Mouse (Mus musculus) limb, embryonic 15.5 days (tissue): ENCODE measurements around the gene Cuedc2. TPM values are rescaled to one million over a fixed set of nuclear protein-coding genes. Genes with fewer than 3 reads are reported as not detected.

ENCODE experiments used
- ATAC-seq: fragments of 200-750 bp; cut with Nextera tagmentation; 2 replicates; pipeline ENCODE4 v1.8.0; 2017; ENCODE audit warnings: low read depth, moderate TSS enrichment; ENCODE audit not compliant: insufficient number of reproducible peaks, low FRiP score, low TSS enrichment
- H3K27ac ChIP-seq: fragments of 300-500 bp; sonication (generic); 2 replicates; pipeline ENCODE4 v1.5.1; 2015; ENCODE audit warnings: moderate library complexity, mild to moderate bottlenecking, inconsistent platforms
- H3K27me3 ChIP-seq: fragments of 300-500 bp; sonication (generic); 2 replicates; pipeline ENCODE4 v1.6.1; 2015; ENCODE audit warnings: inconsistent platforms
- H3K36me3 ChIP-seq: fragments of 300-500 bp; sonication (generic); 2 replicates; pipeline ENCODE4 v1.6.1; 2015; ENCODE audit warnings: inconsistent platforms
- H3K4me1 ChIP-seq: fragments of 300-500 bp; sonication (generic); 2 replicates; pipeline ENCODE4 v1.6.1; 2015; ENCODE audit warnings: inconsistent platforms
- H3K4me2 ChIP-seq: fragments of 300-500 bp; sonication (generic); 2 replicates; pipeline ENCODE4 v1.6.1; 2015; ENCODE audit warnings: mild to moderate bottlenecking, inconsistent platforms
- H3K4me3 ChIP-seq: fragments of 300-500 bp; sonication (generic); 2 replicates; pipeline ENCODE4 v1.5.1; 2015; ENCODE audit warnings: mild to moderate bottlenecking, inconsistent platforms
- H3K9ac ChIP-seq: fragments of 300-500 bp; sonication (generic); 2 replicates; pipeline ENCODE4 v1.6.1; 2015; ENCODE audit warnings: inconsistent platforms
- H3K9me3 ChIP-seq: fragments of 300-500 bp; sonication (generic); 2 replicates; pipeline ENCODE4 v1.6.1; 2016; ENCODE audit warnings: inconsistent platforms
- WGBS: fragments of 180-500 bp; shearing (Covaris S2); methylation state at CpG from one replicate; pipeline ENCODE4 v1.1.7; 2015; 5-methylcytosine and 5-hydroxymethylcytosine counted together
- polyA plus RNA-seq: library from polyadenylated mRNA; unstranded; fragments of >200 nt; fragmentation: Nextera tagmentation; extraction: Ambion mirVana; gene quantifications from 2 replicates; pipeline ENCODE4 v1.2.1, GENCODE M21; 2015

The Cuedc2 gene
- polyA plus RNA-seq: 150 and 176 TPM in 2 replicates

GRCm38 (mm10) chr19:46338331-46338936 is at the start of gene Cuedc2:
Gene Cuedc2, minus strand, starts transcription at chr19:46338702.
- Histone ChIP-seq H3K4me1 (peaks cover 25% of the 10 kb centered on the region), H3K36me3 (no peaks in the 10 kb centered on the region), H3K4me2 (peak within 1 kb of the TSS; percentile 73), H3K9ac (peak within 1 kb of the TSS; percentile 64), H3K9me3 (no peaks in the 10 kb centered on the region), H3K27ac (peak within 1 kb of the TSS; percentile 78), H3K27me3 (0 out of 2 replicates have a peak, but pooled peaks cover 5% of the 10 kb centered on the region), H3K4me3 (peak within 1 kb of the TSS; percentile 74)
- WGBS: under 1% methylated on average over 31 of the region's 31 CpGs
- peak; percentile 81 for ATAC-seq

- Histone ChIP-seq H3K9me3 (no peaks in the 10 kb centered on the region), H3K9ac (no peak overlapping the region), H3K27ac (no peak overlapping the region), H3K4me3 (no peak overlapping the region), H3K36me3 (peaks cover 88% of the 10 kb centered on the region), H3K27me3 (no peaks in the 10 kb centered on the region), H3K4me2 (no peak overlapping the region), H3K4me1 (no peaks in the 10 kb centered on the region)
- 86% methylated on average over 9 of the region's 9 CpGs for WGBS
- ATAC-seq: no peak
Observed at GRCm38 (mm10) chr19:46382275-46382674, 43.8 kb upstream of the Cuedc2 start.

GRCm38 (mm10) chr19:46375891-46376290 is 37.4 kb upstream of the Cuedc2 start:
- Histone ChIP-seq H3K9ac (no peak overlapping the region), H3K4me1 (peaks cover 13% of the 10 kb centered on the region; the same call in 1 of the 2 replicates), H3K4me2 (no peak overlapping the region), H3K36me3 (peaks cover 43% of the 10 kb centered on the region), H3K9me3 (no peaks in the 10 kb centered on the region), H3K27me3 (no peaks in the 10 kb centered on the region), H3K4me3 (no peak overlapping the region), H3K27ac (no peak overlapping the region)
- ATAC-seq: no peak
- 54% methylated on average over 4 of the region's 4 CpGs for WGBS

- H3K9me3 ChIP-seq: no peaks in the 10 kb centered on the region
- ATAC-seq: no peak
- 52% methylated on average over 5 of the region's 5 CpGs for WGBS
Observed at GRCm38 (mm10) chr19:46375489-46375888, 37.0 kb upstream of the Cuedc2 start.

DNA sequence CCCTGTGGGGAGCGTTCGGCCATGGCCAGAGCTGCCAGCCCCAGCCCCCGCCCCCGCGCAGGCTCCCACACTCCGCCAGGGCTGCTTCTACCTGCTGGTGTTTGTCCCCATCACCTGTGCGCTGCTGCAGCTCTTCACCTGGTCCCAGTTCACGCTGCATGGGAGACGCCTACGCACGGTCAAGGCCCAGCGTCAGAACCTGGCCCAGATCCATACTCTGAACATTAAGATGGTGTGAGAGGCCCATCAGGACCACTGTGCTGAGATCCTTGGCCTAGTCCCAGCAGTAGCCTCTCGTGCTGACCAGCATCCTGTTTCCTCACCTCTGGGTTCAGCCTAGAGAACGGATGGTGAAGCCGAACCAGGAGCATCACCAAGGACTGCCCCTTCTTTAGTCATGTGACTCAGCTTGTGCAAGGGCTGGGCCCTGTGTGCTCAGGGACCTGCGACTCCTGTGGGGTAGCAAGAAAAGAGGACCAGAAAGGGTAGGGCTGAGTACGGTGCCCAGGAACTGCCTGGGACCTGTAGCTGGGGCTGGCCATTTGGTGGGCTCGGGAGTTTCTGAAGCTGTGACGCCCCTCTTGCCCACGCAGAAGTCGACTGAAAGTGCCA is 36.1 kb upstream of the Cuedc2 start:
- H3K9me3 ChIP-seq: no peaks in the 10 kb centered on the region
- H3K4me3 ChIP-seq: no peak overlapping the region
- no peak overlapping the region for H3K27ac ChIP-seq
- WGBS: 50% methylated on average over 21 of the region's 21 CpGs
- peaks cover 30% of the 10 kb centered on the region for H3K36me3 ChIP-seq
- no peak overlapping the region for H3K4me2 ChIP-seq
- H3K4me1 ChIP-seq: peaks cover 13% of the 10 kb centered on the region; the same call in 1 of the 2 replicates
- no peak for ATAC-seq
- no peaks in the 10 kb centered on the region for H3K27me3 ChIP-seq
- H3K9ac ChIP-seq: no peak overlapping the region

More at GRCm38 (mm10) chr19:46375489-46375888, 37.0 kb upstream of the Cuedc2 start:
- peaks cover 39% of the 10 kb centered on the region for H3K36me3 ChIP-seq
- H3K9ac ChIP-seq: no peak overlapping the region
- H3K27ac ChIP-seq: no peak overlapping the region
- no peak overlapping the region for H3K4me3 ChIP-seq
- no peaks in the 10 kb centered on the region for H3K27me3 ChIP-seq
- peaks cover 13% of the 10 kb centered on the region; the same call in 1 of the 2 replicates for H3K4me1 ChIP-seq
- no peak overlapping the region for H3K4me2 ChIP-seq

DNA sequence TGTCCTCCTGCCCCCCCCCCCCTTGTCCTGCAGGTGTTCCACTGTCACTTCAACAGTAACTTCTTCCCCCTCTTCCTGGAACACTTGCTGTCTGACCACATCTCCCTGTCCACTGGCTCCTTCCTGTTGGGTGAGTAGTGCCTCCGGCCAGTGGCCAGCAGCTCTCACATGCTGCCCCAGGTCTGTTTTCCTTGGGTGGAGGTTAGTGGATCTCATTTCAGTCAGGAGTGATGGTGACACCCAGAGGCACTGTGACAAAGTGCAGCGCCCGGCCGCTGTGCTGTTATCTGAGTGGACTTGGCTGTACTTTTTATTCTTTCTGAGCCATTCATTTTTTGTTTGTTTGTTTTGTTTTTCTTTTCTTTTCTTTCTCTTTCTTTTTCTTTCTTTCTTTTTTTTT is 30.7 kb upstream of the Cuedc2 start:
- no peak overlapping the region for H3K27ac ChIP-seq
- H3K9me3 ChIP-seq: no peaks in the 10 kb centered on the region
- no peak for ATAC-seq
- no peak overlapping the region for H3K4me2 ChIP-seq
- H3K4me3 ChIP-seq: no peak overlapping the region
- 17% methylated on average over 4 of the region's 4 CpGs for WGBS
- H3K27me3 ChIP-seq: no peaks in the 10 kb centered on the region
- H3K9ac ChIP-seq: no peak overlapping the region
- peaks cover 4% of the 10 kb centered on the region; the same call in 1 of the 2 replicates for H3K4me1 ChIP-seq
- H3K36me3 ChIP-seq: no peaks in the 10 kb centered on the region

- no peak overlapping the region for H3K4me3 ChIP-seq
- no peaks in the 10 kb centered on the region for H3K36me3 ChIP-seq
- no peak overlapping the region for H3K27ac ChIP-seq
- H3K4me2 ChIP-seq: no peak overlapping the region
- H3K4me1 ChIP-seq: 0 out of 2 replicates have a peak, but pooled peaks cover 3% of the 10 kb centered on the region
- H3K27me3 ChIP-seq: no peaks in the 10 kb centered on the region
- no peak for ATAC-seq
- H3K9me3 ChIP-seq: no peaks in the 10 kb centered on the region
- WGBS: 78% methylated on average over 23 of the region's 23 CpGs
- no peak overlapping the region for H3K9ac ChIP-seq
Observed at GRCm38 (mm10) chr19:46367798-46368590, 29.5 kb upstream of the Cuedc2 start.

DNA sequence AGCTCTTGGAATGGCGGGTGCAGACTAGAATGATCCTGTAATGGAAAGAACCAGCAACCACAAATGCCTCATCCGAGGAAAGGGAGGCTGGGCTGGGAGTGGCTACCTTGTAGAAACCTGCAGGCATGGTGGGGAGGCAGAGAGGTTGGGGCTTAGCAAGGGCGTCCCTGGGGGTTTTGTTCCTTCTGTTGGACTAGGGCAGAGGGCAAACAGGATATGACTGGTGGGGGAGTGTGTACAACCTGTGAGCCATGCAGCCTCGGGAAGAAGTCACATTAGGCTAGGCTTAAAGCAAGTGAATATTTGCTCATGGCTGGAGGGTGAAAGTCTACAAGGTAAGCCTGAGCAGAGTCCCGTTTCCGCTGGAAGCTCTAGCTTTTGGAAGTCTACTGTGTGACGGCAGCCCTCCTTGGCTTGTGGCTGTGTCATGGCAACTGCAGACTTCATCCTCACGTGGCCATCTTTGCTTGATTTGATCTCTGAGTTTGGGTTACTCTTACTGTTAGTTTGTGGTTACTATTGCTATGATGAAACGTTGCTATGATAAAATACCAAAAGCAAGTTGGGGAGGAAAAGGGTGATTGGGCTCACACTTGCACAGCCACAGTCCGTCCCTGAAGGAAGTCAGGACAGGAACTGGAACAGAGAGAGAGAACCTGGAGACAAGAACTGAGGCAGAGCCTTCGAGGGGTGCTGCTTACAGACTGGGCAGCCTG is 24.9 kb upstream of the Cuedc2 start:
- Histone ChIP-seq H3K4me1 (no peaks in the 10 kb centered on the region), H3K9ac (no peak overlapping the region), H3K9me3 (no peaks in the 10 kb centered on the region), H3K36me3 (no peaks in the 10 kb centered on the region), H3K4me3 (no peak overlapping the region), H3K27me3 (peaks cover 7% of the 10 kb centered on the region), H3K4me2 (no peak overlapping the region), H3K27ac (no peak overlapping the region)
- 80% methylated on average over 11 of the region's 11 CpGs for WGBS
- ATAC-seq: no peak

DNA sequence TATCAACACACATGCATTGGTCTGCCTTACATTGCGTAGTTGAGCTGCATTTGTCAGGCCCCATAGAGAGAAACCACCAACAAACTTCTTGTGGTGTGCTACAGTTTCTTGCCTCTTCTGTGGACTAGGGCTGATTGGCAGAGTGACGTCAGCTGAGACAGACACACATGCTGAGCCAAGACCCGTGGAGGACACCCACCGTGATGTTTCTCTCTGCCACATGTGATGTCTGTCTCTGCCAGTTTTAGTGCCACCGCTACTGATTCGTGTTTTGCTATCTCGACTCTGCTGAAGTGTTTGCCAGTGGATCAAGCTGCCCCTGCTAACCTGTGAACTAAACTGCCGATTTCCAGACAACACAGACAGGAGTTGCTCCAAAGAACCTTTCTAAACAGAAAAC is 23.6 kb upstream of the Cuedc2 start:
- WGBS: 79% methylated on average over 8 of the region's 8 CpGs
- Histone ChIP-seq H3K4me3 (no peak overlapping the region), H3K4me2 (no peak overlapping the region), H3K4me1 (peaks cover 3% of the 10 kb centered on the region; the same call in 1 of the 2 replicates), H3K27me3 (peaks cover 20% of the 10 kb centered on the region), H3K27ac (no peak overlapping the region), H3K9me3 (no peaks in the 10 kb centered on the region), H3K9ac (no peak overlapping the region), H3K36me3 (no peaks in the 10 kb centered on the region)
- ATAC-seq: no peak

- H3K4me3 ChIP-seq: no peak overlapping the region
Observed at GRCm38 (mm10) chr19:46358381-46358780, 19.9 kb upstream of the Cuedc2 start.

More at GRCm38 (mm10) chr19:46358381-46358780, 19.9 kb upstream of the Cuedc2 start:
- no peaks in the 10 kb centered on the region for H3K36me3 ChIP-seq
- no peak overlapping the region for H3K27ac ChIP-seq
- H3K4me2 ChIP-seq: no peak overlapping the region
- H3K9ac ChIP-seq: no peak overlapping the region
- H3K27me3 ChIP-seq: peaks cover 27% of the 10 kb centered on the region
- H3K9me3 ChIP-seq: no peaks in the 10 kb centered on the region
- H3K4me1 ChIP-seq: peaks cover 12% of the 10 kb centered on the region
- WGBS: 59% methylated on average over 4 of the region's 4 CpGs
- ATAC-seq: no peak
